Mouse (Mus musculus) embryonic facial prominence, embryonic 11.5 days (tissue): ENCODE data around the gene Slc35d1. TPM values are rescaled to one million over a fixed set of nuclear protein-coding genes. Genes with fewer than 3 reads are reported as not detected.

Source experiments
- ATAC-seq: fragments of 200-750 bp; cut with Nextera tagmentation; replicated peaks from 2 replicates; pipeline ENCODE4 v1.8.0; 2017; ENCODE audit warnings: low read depth; ENCODE audit not compliant: insufficient number of reproducible peaks, low FRiP score, low TSS enrichment
- DNase-seq: peaks from one replicate; pipeline ENCODE4 v3.0.0-alpha.2; 2015; ENCODE audit warnings: low spot score
- H3K27ac ChIP-seq: fragments of 300-500 bp; sonication (generic); replicated peaks from 2 replicates; pipeline ENCODE4 v1.5.1; 2014; ENCODE audit warnings: mild to moderate bottlenecking, low read depth, low read length, control low read depth
- H3K27me3 ChIP-seq: fragments of 300-500 bp; sonication (generic); 2 replicates; pipeline ENCODE4 v1.6.1; 2014; ENCODE audit warnings: mild to moderate bottlenecking, low read length, moderate library complexity, mixed read lengths; ENCODE audit not compliant: control insufficient read depth, insufficient read depth
- H3K36me3 ChIP-seq: fragments of 300-500 bp; sonication (generic); replicated peaks from 2 replicates; pipeline ENCODE4 v1.6.1; 2014; ENCODE audit warnings: low read depth, mild to moderate bottlenecking, low read length, moderate library complexity, mixed read lengths; ENCODE audit not compliant: control insufficient read depth, insufficient read depth
- H3K4me1 ChIP-seq: fragments of 300-500 bp; sonication (generic); 2 replicates; pipeline ENCODE4 v1.6.1; 2014; ENCODE audit warnings: low read length, mixed read lengths; ENCODE audit not compliant: control insufficient read depth, insufficient read depth
- H3K4me2 ChIP-seq: fragments of 300-500 bp; sonication (generic); 2 replicates; pipeline ENCODE4 v1.6.1; 2014; ENCODE audit warnings: low read depth, mild to moderate bottlenecking, control low read depth, low read length, moderate library complexity
- H3K4me3 ChIP-seq: fragments of 300-500 bp; sonication (generic); 2 replicates; pipeline ENCODE4 v1.5.1; 2014; ENCODE audit warnings: low read depth, low read length, control low read depth
- H3K9ac ChIP-seq: fragments of 300-500 bp; sonication (generic); replicated peaks from 2 replicates; pipeline ENCODE4 v1.6.1; 2014; ENCODE audit warnings: mild to moderate bottlenecking, control low read depth, low read length
- H3K9me3 ChIP-seq: fragments of 300-500 bp; sonication (generic); replicated peaks from 2 replicates; pipeline ENCODE4 v1.6.1; 2016; ENCODE audit warnings: mild to moderate bottlenecking, low read length, inconsistent platforms, mixed read lengths; ENCODE audit not compliant: control insufficient read depth
- WGBS: fragments of 180-500 bp; shearing (Covaris S2); extraction: QIAGEN DNeasy Blood & Tissue Kit; methylation state at CpG from one replicate; pipeline ENCODE4 v1.1.7; 2014; 5-methylcytosine and 5-hydroxymethylcytosine counted together
- polyA plus RNA-seq: library from polyadenylated mRNA; unstranded; fragments of >200 nt; fragmentation: Nextera tagmentation; extraction: Ambion mirVana; gene quantifications from 2 replicates; pipeline ENCODE4 v1.2.1, GENCODE M21; 2014

The Slc35d1 gene
- polyA plus RNA-seq, 1 experiment from 2014 or later: 12.6 TPM

GRCm38 (mm10) chr4:103247249-103247648 is 32.3 kb upstream of the Slc35d1 start:
- ATAC-seq (no peak), DNase-seq (no peak)
- H3K36me3 ChIP-seq: no peaks in the 10 kb centered on the region
- H3K27me3 ChIP-seq: no peaks in the 10 kb centered on the region
- H3K4me3 ChIP-seq: no peak overlapping the region
- no peak overlapping the region for H3K4me2 ChIP-seq
- no peak overlapping the region for H3K9ac ChIP-seq
- H3K4me1 ChIP-seq: no peaks in the 10 kb centered on the region
- no peak overlapping the region for H3K27ac ChIP-seq
- H3K9me3 ChIP-seq: no peaks in the 10 kb centered on the region
- WGBS: 78% methylated on average over 3 of the region's 3 CpGs

GRCm38 (mm10) chr4:103232156-103232555 is 17.2 kb upstream of the Slc35d1 start:
- Histone ChIP-seq H3K4me1 (no peaks in the 10 kb centered on the region), H3K9ac (no peak overlapping the region), H3K27me3 (no peaks in the 10 kb centered on the region), H3K36me3 (no peaks in the 10 kb centered on the region), H3K4me3 (no peak overlapping the region), H3K9me3 (no peaks in the 10 kb centered on the region), H3K4me2 (no peak overlapping the region), H3K27ac (no peak overlapping the region)
- no peak for DNase-seq
- 45% methylated on average over 2 of the region's 2 CpGs for WGBS
- no peak for ATAC-seq

DNA sequence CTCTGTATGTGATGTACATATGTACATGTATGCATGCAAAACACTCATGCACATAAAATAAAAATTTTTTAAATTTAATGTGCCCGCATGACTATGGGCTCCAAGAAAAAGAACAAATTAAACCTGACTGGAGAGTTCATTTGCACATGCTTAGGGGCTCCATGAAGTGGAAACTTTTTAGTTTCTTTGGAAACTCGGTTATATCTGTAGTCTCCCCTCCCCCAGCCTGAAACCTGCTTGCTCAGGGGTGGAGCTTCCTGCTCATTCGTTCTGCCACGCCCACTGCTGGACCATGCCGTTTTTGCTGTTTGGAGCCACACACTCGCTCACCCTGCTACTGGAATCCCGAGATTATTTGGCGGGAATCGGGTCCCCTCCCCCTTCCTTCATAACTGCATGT is 7.9 kb upstream of the Slc35d1 start:
- ATAC-seq (no peak), DNase-seq (no peak)
- H3K27me3 ChIP-seq: no peaks in the 10 kb centered on the region
- no peak overlapping the region for H3K27ac ChIP-seq
- H3K4me1 ChIP-seq: no peaks in the 10 kb centered on the region
- no peak overlapping the region for H3K4me2 ChIP-seq
- H3K9me3 ChIP-seq: no peaks in the 10 kb centered on the region
- H3K9ac ChIP-seq: no peak overlapping the region
- 52% methylated on average over 9 of the region's 9 CpGs for WGBS
- H3K36me3 ChIP-seq: no peaks in the 10 kb centered on the region
- H3K4me3 ChIP-seq: no peak overlapping the region

DNA sequence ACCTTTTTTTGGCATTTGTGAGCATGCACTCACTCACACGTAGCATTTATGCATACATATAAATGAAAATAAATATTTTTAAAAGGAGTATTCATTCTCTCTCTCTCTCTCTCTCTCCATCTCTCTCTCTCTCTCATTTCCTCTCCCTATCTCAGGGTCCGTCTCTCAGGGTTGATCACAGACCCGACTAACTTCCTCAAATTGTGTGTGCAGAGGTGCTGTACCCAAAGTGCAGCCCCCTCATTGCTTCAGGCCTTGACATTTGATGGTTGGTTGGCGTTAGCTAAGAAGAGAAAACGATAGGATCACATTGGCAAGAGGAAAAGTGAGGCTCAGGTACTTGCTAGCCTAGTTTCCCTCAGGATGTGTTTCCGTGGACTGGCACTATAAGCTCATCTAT is 6.8 kb upstream of the Slc35d1 start:
- H3K27me3 ChIP-seq: no peaks in the 10 kb centered on the region
- WGBS: 68% methylated on average over 6 of the region's 6 CpGs
- H3K36me3 ChIP-seq: no peaks in the 10 kb centered on the region
- no peak overlapping the region for H3K4me3 ChIP-seq
- DNase-seq: no peak
- no peak overlapping the region for H3K4me2 ChIP-seq
- H3K9me3 ChIP-seq: no peaks in the 10 kb centered on the region
- H3K9ac ChIP-seq: no peak overlapping the region
- ATAC-seq: no peak
- no peak overlapping the region for H3K27ac ChIP-seq
- no peaks in the 10 kb centered on the region for H3K4me1 ChIP-seq

GRCm38 (mm10) chr4:103219011-103219410 is 4.0 kb upstream of the Slc35d1 start:
- H3K4me3 ChIP-seq: no peak overlapping the region
- no peaks in the 10 kb centered on the region for H3K36me3 ChIP-seq
- no peaks in the 10 kb centered on the region for H3K27me3 ChIP-seq
- H3K4me2 ChIP-seq: no peak overlapping the region
- peak overlapping the region; percentile 31 for H3K27ac ChIP-seq
- ATAC-seq: no peak
- WGBS: 45% methylated on average over 5 of the region's 5 CpGs
- no peaks in the 10 kb centered on the region for H3K9me3 ChIP-seq
- peak; percentile 63 for DNase-seq
- no peaks in the 10 kb centered on the region for H3K4me1 ChIP-seq
- no peak overlapping the region for H3K9ac ChIP-seq

DNA sequence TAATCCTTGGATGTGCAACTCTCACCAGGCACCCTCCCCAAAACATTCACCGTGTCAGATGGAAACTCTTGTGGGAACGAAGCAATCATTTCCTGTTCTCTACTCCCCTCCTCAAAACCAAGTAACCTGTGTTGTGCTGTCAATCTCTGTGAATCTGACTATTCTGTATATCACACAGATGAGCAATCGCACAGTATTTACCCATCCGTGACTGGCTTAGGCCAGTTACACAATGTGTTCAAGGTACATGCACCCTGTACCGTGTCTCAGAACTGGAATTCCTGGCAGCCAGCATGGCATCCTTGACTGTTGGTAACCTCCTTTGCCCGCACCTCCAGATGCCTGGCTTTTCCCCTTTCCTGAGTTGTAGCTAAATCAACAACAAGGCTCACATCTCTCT is 1.1 kb upstream of the Slc35d1 start:
- Histone ChIP-seq H3K4me3 (no peak overlapping the region), H3K9ac (no peak overlapping the region), H3K27me3 (no peaks in the 10 kb centered on the region), H3K27ac (no peak overlapping the region), H3K4me2 (no peak overlapping the region), H3K4me1 (no peaks in the 10 kb centered on the region), H3K36me3 (no peaks in the 10 kb centered on the region), H3K9me3 (no peaks in the 10 kb centered on the region)
- 80% methylated on average over 6 of the region's 6 CpGs for WGBS
- ATAC-seq (no peak), DNase-seq (no peak)

GRCm38 (mm10) chr4:103214498-103214924 is 453 bp downstream of the Slc35d1 start:
- under 1% methylated on average over 30 of the region's 48 CpGs for WGBS

GRCm38 (mm10) chr4:103213859-103214497 is 986 bp downstream of the Slc35d1 start:
- Histone ChIP-seq H3K27ac (peak overlapping the region; percentile 92), H3K36me3 (no peaks in the 10 kb centered on the region; the same call in 1 of the 2 replicates), H3K4me1 (no peaks in the 10 kb centered on the region), H3K4me2 (peak overlapping the region; percentile 48), H3K9me3 (no peaks in the 10 kb centered on the region), H3K4me3 (peak overlapping the region; percentile 77), H3K9ac (peak overlapping the region; percentile 99), H3K27me3 (no peaks in the 10 kb centered on the region)
- DNase-seq (peak; percentile 33), ATAC-seq (no peak)
- WGBS: 2% methylated on average over 30 of the region's 30 CpGs

More at GRCm38 (mm10) chr4:103214498-103214924, 453 bp downstream of the Slc35d1 start:
- Histone ChIP-seq H3K36me3 (no peaks in the 10 kb centered on the region; the same call in 1 of the 2 replicates), H3K9me3 (no peaks in the 10 kb centered on the region), H3K4me2 (peak overlapping the region; percentile 48), H3K27me3 (no peaks in the 10 kb centered on the region), H3K4me1 (no peaks in the 10 kb centered on the region), H3K4me3 (peak overlapping the region; percentile 77), H3K9ac (peak overlapping the region; percentile 99), H3K27ac (peak overlapping the region; percentile 92)
- ATAC-seq (peak; percentile 46), DNase-seq (peak; percentile 63)
